Mouse (Mus musculus) MEL (cell line): ENCODE results near the gene Tnnc1. TPM values are rescaled to one million over a fixed set of nuclear protein-coding genes. Genes with fewer than 3 reads are reported as not detected.

Source experiments
- DNase-seq: peaks from one replicate; pipeline ENCODE4 v3.0.0; 2011; ENCODE audit warnings: low read depth, low spot score
- H3K27ac ChIP-seq: 2 replicates; pipeline ENCODE4 v1.5.1; 2012; ENCODE audit warnings: low read depth, mild to moderate bottlenecking, control low read depth, low read length, moderate library complexity; ENCODE audit not compliant: control insufficient read depth
- H3K27me3 ChIP-seq, 2 experiments: fragments of 150-350 bp in 1 of 2; sonication (generic) in 1 of 2; 2 replicates each; pipeline ENCODE4 v1.6.1; 2012; ENCODE audit warnings: low read length in 2 of 2, mild to moderate bottlenecking in 2 of 2, improper control_type of control experiment in 1 of 2, moderate library complexity in 1 of 2; ENCODE audit not compliant: insufficient read depth in 2 of 2, control insufficient read depth in 1 of 2
- H3K36me3 ChIP-seq, 2 experiments: 2 replicates each; pipeline ENCODE4 v1.6.1; 2012 to 2014; ENCODE audit warnings: low read length in 2 of 2, improper control_type of control experiment in 1 of 2, inconsistent platforms in 1 of 2, mild to moderate bottlenecking in 1 of 2; ENCODE audit not compliant: insufficient read depth in 2 of 2, control insufficient read depth in 1 of 2
- H3K4me1 ChIP-seq, 2 experiments: fragments of 150-350 bp in 1 of 2; sonication (generic) in 1 of 2; 2 replicates each; pipeline ENCODE4 v1.6.1; 2012; ENCODE audit warnings: low read length in 2 of 2, improper control_type of control experiment in 1 of 2, mild to moderate bottlenecking in 1 of 2; ENCODE audit not compliant: insufficient read depth in 2 of 2, control insufficient read depth in 1 of 2
- H3K4me3 ChIP-seq, 2 experiments: fragments of 150-350 bp in 1 of 2; sonication (generic) in 1 of 2; 2 replicates each; pipeline ENCODE4 v1.5.1; 2012; ENCODE audit warnings: low read depth in 2 of 2, low read length in 2 of 2, mild to moderate bottlenecking in 2 of 2, moderate library complexity in 2 of 2, control low read depth in 1 of 2, improper control_type of control experiment in 1 of 2; ENCODE audit not compliant: control insufficient read depth in 1 of 2, insufficient read depth in 1 of 2
- H3K79me2 ChIP-seq: 2 replicates; pipeline ENCODE4 v1.6.1; 2012; ENCODE audit warnings: mild to moderate bottlenecking, low read length, moderate library complexity; ENCODE audit not compliant: control insufficient read depth, poor library complexity, insufficient read depth
- H3K9ac ChIP-seq: 2 replicates; pipeline ENCODE4 v1.6.1; 2012; ENCODE audit warnings: low read depth, mild to moderate bottlenecking, control low read depth, low read length, moderate library complexity; ENCODE audit not compliant: control insufficient read depth, poor library complexity, severe bottlenecking
- H3K9me3 ChIP-seq: fragments of 150-350 bp; sonication (generic); replicated peaks from 2 replicates; pipeline ENCODE4 v1.6.1; 2012; ENCODE audit warnings: mild to moderate bottlenecking, low read length, improper control_type of control experiment, moderate library complexity; ENCODE audit not compliant: insufficient read depth
- BHLHE40 ChIP-seq: IDR thresholded peaks from 2 replicates; pipeline ENCODE4 v1.6.1; 2012; ENCODE audit warnings: low read depth, mild to moderate bottlenecking, inconsistent platforms, low read length, improper control_type of control experiment, borderline replicate concordance
- CHD1 ChIP-seq: IDR thresholded peaks from 2 replicates; pipeline ENCODE4 v1.6.1; 2012; ENCODE audit warnings: low read depth, mild to moderate bottlenecking, inconsistent platforms, low read length, improper control_type of control experiment
- EP300 ChIP-seq, 2 experiments: IDR thresholded peaks; 2 replicates each; pipeline ENCODE4 v1.6.1; 2011; ENCODE audit warnings: improper control_type of control experiment in 2 of 2, low read length in 2 of 2, low read depth in 1 of 2, mild to moderate bottlenecking in 1 of 2
- GABPA ChIP-seq: IDR thresholded peaks from 2 replicates; pipeline ENCODE4 v1.6.1; 2012; ENCODE audit warnings: low read depth, mild to moderate bottlenecking, inconsistent platforms, low read length, improper control_type of control experiment, moderate library complexity
- JUND ChIP-seq: IDR thresholded peaks from 2 replicates; pipeline ENCODE4 v1.6.1; 2011; ENCODE audit warnings: low read depth, mild to moderate bottlenecking, improper control_type of control experiment, low read length
- MAFK ChIP-seq: IDR thresholded peaks from 2 replicates; pipeline ENCODE4 v1.6.1; 2011; ENCODE audit warnings: low read depth, mild to moderate bottlenecking, low read length, improper control_type of control experiment, borderline replicate concordance
- MAX ChIP-seq: IDR thresholded peaks from 2 replicates; pipeline ENCODE4 v1.6.1; 2011; ENCODE audit warnings: low read length, improper control_type of control experiment
- MAZ ChIP-seq: IDR thresholded peaks from 2 replicates; pipeline ENCODE4 v1.6.1; 2012; ENCODE audit warnings: low read depth, mild to moderate bottlenecking, inconsistent platforms, low read length, improper control_type of control experiment
- MEF2A ChIP-seq: IDR thresholded peaks from 2 replicates; pipeline ENCODE4 v1.6.1; 2014; ENCODE audit warnings: low read depth, mild to moderate bottlenecking, inconsistent platforms, low read length, improper control_type of control experiment; ENCODE audit not compliant: poor library complexity, insufficient replicate concordance, severe bottlenecking; ENCODE audit errors: extremely low read depth
- MYC ChIP-seq: IDR thresholded peaks from 2 replicates; pipeline ENCODE4 v1.6.1; 2011; ENCODE audit warnings: low read depth, mild to moderate bottlenecking, low read length, improper control_type of control experiment, moderate library complexity
- NELFE ChIP-seq: IDR thresholded peaks from 2 replicates; pipeline ENCODE4 v1.6.1; 2011; ENCODE audit warnings: low read depth, low read length, improper control_type of control experiment
- POLR2A ChIP-seq, 2 experiments: IDR thresholded peaks; 2 replicates each; pipeline ENCODE4 v1.6.1; 2011 to 2012; ENCODE audit warnings: low read length in 2 of 2, mild to moderate bottlenecking in 2 of 2, control low read depth in 1 of 2, improper control_type of control experiment in 1 of 2, low read depth in 1 of 2, moderate library complexity in 1 of 2; ENCODE audit not compliant: control insufficient read depth in 1 of 2, insufficient read depth in 1 of 2, poor library complexity in 1 of 2
- POLR2AphosphoS2 ChIP-seq: IDR thresholded peaks from 2 replicates; pipeline ENCODE4 v1.6.1; 2011; ENCODE audit warnings: low read length, improper control_type of control experiment
- POLR2AphosphoS5 ChIP-seq: IDR thresholded peaks from 2 replicates; pipeline ENCODE4 v1.6.1; 2012; ENCODE audit warnings: low read depth, borderline replicate concordance, mild to moderate bottlenecking, inconsistent platforms, low read length, moderate library complexity, mixed read lengths
- RAD21 ChIP-seq: IDR thresholded peaks from 2 replicates; pipeline ENCODE4 v1.6.1; 2011; ENCODE audit warnings: mild to moderate bottlenecking, low read depth, low read length, improper control_type of control experiment
- RCOR1 ChIP-seq: IDR thresholded peaks from 2 replicates; pipeline ENCODE4 v1.6.1; 2012; ENCODE audit warnings: low read depth, mild to moderate bottlenecking, inconsistent platforms, low read length, improper control_type of control experiment
- SIN3A ChIP-seq: IDR thresholded peaks from 2 replicates; pipeline ENCODE4 v1.6.1; 2012; ENCODE audit warnings: low read length, improper control_type of control experiment, inconsistent platforms
- SMC3 ChIP-seq: IDR thresholded peaks from 2 replicates; pipeline ENCODE4 v1.6.1; 2011; ENCODE audit warnings: low read depth, low read length, improper control_type of control experiment
- TBP ChIP-seq: IDR thresholded peaks from 2 replicates; pipeline ENCODE4 v1.8.0; 2011; ENCODE audit warnings: low read depth, low read length, improper control_type of control experiment
- TCF12 ChIP-seq: IDR thresholded peaks from 2 replicates; pipeline ENCODE4 v1.6.1; 2014; ENCODE audit warnings: low read depth, mild to moderate bottlenecking, inconsistent platforms, low read length, improper control_type of control experiment, moderate library complexity
- UBTF ChIP-seq: IDR thresholded peaks from 2 replicates; pipeline ENCODE4 v1.6.1; 2012; ENCODE audit warnings: low read depth, mild to moderate bottlenecking, inconsistent platforms, low read length, improper control_type of control experiment, moderate library complexity, borderline replicate concordance; ENCODE audit not compliant: insufficient read depth
- ZC3H11A ChIP-seq: IDR thresholded peaks from 2 replicates; pipeline ENCODE4 v1.6.1; 2012; ENCODE audit warnings: low read depth, mild to moderate bottlenecking, inconsistent platforms, low read length, improper control_type of control experiment
- ZNF384 ChIP-seq: IDR thresholded peaks from 2 replicates; pipeline ENCODE4 v1.6.1; 2012; ENCODE audit warnings: low read depth, mild to moderate bottlenecking, inconsistent platforms, low read length, improper control_type of control experiment
- polyA plus RNA-seq, 2 experiments: library from polyadenylated mRNA; stranded (reverse) in 1 of 2; unstranded in 1 of 2; fragments of >175 nt in 1 of 2; fragments of >200 nt in 1 of 2; gene quantifications; 2 replicates each; pipeline versions ENCODE4 v1.2.1 to v1.2.4; 2012; ENCODE audit warnings: low replicate concordance in 2 of 2, low read depth in 1 of 2; ENCODE audit not compliant: insufficient read length in 2 of 2, insufficient read depth in 1 of 2, missing spikeins in 1 of 2
- total RNA-seq: library from RNA; depleted of rRNA; stranded (reverse); fragments of 300-350 nt; gene quantifications from 2 replicates; pipeline ENCODE4 v1.2.3, GENCODE M21; 2012

The Tnnc1 gene
- total and polyA plus RNA-seq, 3 experiments, result 0.19 TPM; not detected in 2

DNA sequence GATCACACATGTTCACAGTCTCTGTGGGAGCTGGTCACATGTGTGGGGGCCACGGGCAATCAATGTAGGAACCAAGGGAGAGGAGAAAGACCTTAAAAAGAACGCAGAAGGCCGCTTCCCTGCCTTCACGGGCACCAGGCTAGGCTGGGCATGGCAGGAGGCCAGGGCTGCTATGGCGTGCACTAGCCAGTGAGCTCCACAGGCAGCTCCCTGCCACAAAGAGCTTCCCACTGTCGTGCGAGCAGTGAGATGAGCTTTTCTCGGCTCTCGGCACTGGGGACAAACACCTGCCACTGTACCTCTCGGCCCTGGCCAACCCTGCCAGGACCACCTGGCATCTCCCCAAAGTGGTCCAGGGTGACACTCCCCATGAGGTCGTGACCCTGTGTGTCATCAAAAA is 36.7 kb upstream of the Tnnc1 start:
- no peak overlapping the region for H3K9ac ChIP-seq
- no peaks in the 10 kb centered on the region for H3K79me2 ChIP-seq
- H3K27me3 ChIP-seq, result no peaks in the 10 kb centered on the region
- H3K9me3 ChIP-seq, result no peaks in the 10 kb centered on the region
- TF ChIP-seq JUND, result no peak
- TF ChIP-seq SMC3, result no peak
- no peak for TF ChIP-seq MEF2A
- no peak for TF ChIP-seq MAFK
- TF ChIP-seq RCOR1, result no peak
- TF ChIP-seq ZC3H11A, result no peak
- no peak for TF ChIP-seq UBTF
- TF ChIP-seq BHLHE40, result no peak
- TF ChIP-seq GABPA, result no peak
- no peak for TF ChIP-seq MYC
- TF ChIP-seq MAZ, result no peak
- no peak for TF ChIP-seq POLR2A (IDR thresholded peaks at IDR 0.05; ENCODE audit: control insufficient read depth in 1 of 2, insufficient read depth in 1 of 2, low read depth in 1 of 2, low read length in 2 of 2, poor library complexity in 1 of 2)
- no peak for TF ChIP-seq EP300 (IDR thresholded peaks at IDR 0.05; ENCODE audit: low read depth in 1 of 2, low read length in 2 of 2)
- no peak for TF ChIP-seq ZNF384
- no peak for TF ChIP-seq CHD1
- no peak for DNase-seq
- H3K4me3 ChIP-seq, result no peak overlapping the region
- peaks cover 2 to 8% of the 10 kb centered on the region in 2 experiments; a peak in 3 of 4 replicates for H3K36me3 ChIP-seq
- peaks cover 0 to 17% of the 10 kb centered on the region in 2 experiments; a peak in 2 of 4 replicates for H3K4me1 ChIP-seq
- no peak overlapping the region for H3K27ac ChIP-seq

DNA sequence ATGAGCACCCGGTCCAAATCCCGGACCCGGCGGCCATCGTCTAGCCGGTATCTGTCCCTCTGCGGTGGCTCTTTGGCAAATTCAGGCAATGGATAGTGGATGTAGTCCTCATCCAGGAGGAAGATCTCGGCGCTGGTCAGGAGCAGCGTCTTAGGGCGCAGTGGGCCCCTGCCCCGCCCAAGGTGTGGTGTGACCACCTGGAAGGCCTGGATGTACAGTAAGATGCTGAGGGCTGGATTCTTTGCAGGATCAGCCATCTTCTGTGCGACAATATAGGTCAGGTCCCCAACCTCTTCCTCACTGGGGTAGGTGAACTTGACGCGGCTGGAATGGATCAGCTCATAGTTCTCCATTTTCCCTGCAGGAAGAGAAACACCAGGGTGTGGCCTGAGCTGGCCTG is 36.3 kb upstream of the Tnnc1 start:
- H3K27me3 ChIP-seq, result no peaks in the 10 kb centered on the region
- H3K27ac ChIP-seq, result no peak overlapping the region
- H3K79me2 ChIP-seq, result no peaks in the 10 kb centered on the region
- H3K9ac ChIP-seq, result no peak overlapping the region
- no peaks in the 10 kb centered on the region for H3K9me3 ChIP-seq
- no peak overlapping the region for H3K4me3 ChIP-seq
- peaks cover 2 to 8% of the 10 kb centered on the region in 2 experiments; a peak in 3 of 4 replicates for H3K36me3 ChIP-seq
- TF ChIP-seq MAX, result no peak
- no peak for TF ChIP-seq RAD21
- TF ChIP-seq GABPA, result no peak
- TF ChIP-seq MAZ, result no peak
- TF ChIP-seq TCF12, result no peak
- no peak for TF ChIP-seq POLR2AphosphoS2
- no peak for TF ChIP-seq CHD1
- no peak for TF ChIP-seq ZC3H11A
- TF ChIP-seq NELFE, result no peak
- no peak for TF ChIP-seq POLR2AphosphoS5
- no peak for TF ChIP-seq MEF2A
- TF ChIP-seq SIN3A, result no peak
- no peak for TF ChIP-seq TBP
- H3K4me1 ChIP-seq, result peaks cover 0 to 13% of the 10 kb centered on the region in 2 experiments; a peak in 2 of 4 replicates
- no peak for DNase-seq
